Mouse (Mus musculus) intestine, postnatal 0 days (tissue): ENCODE results near the gene Mvb12b. TPM values are rescaled to one million over a fixed set of nuclear protein-coding genes. Genes with fewer than 3 reads are reported as not detected.

Source experiments
- ATAC-seq: fragments of 200-750 bp; cut with Nextera tagmentation; 2 replicates; pipeline ENCODE4 v1.8.0; 2017; ENCODE audit warnings: mild to moderate bottlenecking, moderate TSS enrichment, moderate library complexity
- H3K27ac ChIP-seq: fragments of 300-500 bp; sonication (generic); 2 replicates; pipeline ENCODE4 v1.5.1; 2014; ENCODE audit warnings: mild to moderate bottlenecking, low read depth, low read length, moderate library complexity
- H3K27me3 ChIP-seq: fragments of 300-500 bp; sonication (generic); replicated peaks from 2 replicates; pipeline ENCODE4 v1.6.1; 2014; ENCODE audit warnings: low read length, mixed read lengths; ENCODE audit not compliant: control insufficient read depth, insufficient read depth
- H3K36me3 ChIP-seq: fragments of 300-500 bp; sonication (generic); 2 replicates; pipeline ENCODE4 v1.6.1; 2014; ENCODE audit warnings: mild to moderate bottlenecking, moderate library complexity; ENCODE audit not compliant: control insufficient read depth, insufficient read depth
- H3K4me1 ChIP-seq: fragments of 300-500 bp; sonication (generic); replicated peaks from 2 replicates; pipeline ENCODE4 v1.6.1; 2014; ENCODE audit warnings: antibody characterized with exemption, low read length, mixed read lengths; ENCODE audit not compliant: control insufficient read depth, insufficient read depth
- H3K4me2 ChIP-seq: fragments of 300-500 bp; sonication (generic); replicated peaks from 2 replicates; pipeline ENCODE4 v1.6.1; 2014; ENCODE audit warnings: low read depth, mild to moderate bottlenecking, moderate library complexity
- H3K4me3 ChIP-seq: fragments of 300-500 bp; sonication (generic); 2 replicates; pipeline ENCODE4 v1.5.1; 2014; ENCODE audit warnings: low read depth, low read length
- H3K9ac ChIP-seq: fragments of 300-500 bp; sonication (generic); 2 replicates; pipeline ENCODE4 v1.6.1; 2014; ENCODE audit warnings: mild to moderate bottlenecking, low read depth, low read length
- H3K9me3 ChIP-seq: fragments of 300-500 bp; sonication (generic); 2 replicates; pipeline ENCODE4 v1.6.1; 2016; ENCODE audit warnings: mixed run types; ENCODE audit not compliant: control insufficient read depth
- CTCF ChIP-seq: sonication (generic); IDR thresholded peaks from 2 replicates; pipeline ENCODE4 v1.5.1; 2016; ENCODE audit warnings: low read depth, mild to moderate bottlenecking, control low read depth, antibody characterized with exemption, moderate library complexity
- WGBS: fragments of 180-500 bp; shearing (Covaris S2); extraction: QIAGEN DNeasy Blood & Tissue Kit; methylation state at CpG from one replicate; pipeline ENCODE4 v1.1.7; 2014; 5-methylcytosine and 5-hydroxymethylcytosine counted together
- polyA plus RNA-seq: library from polyadenylated mRNA; unstranded; fragments of >200 nt; fragmentation: Nextera tagmentation; extraction: Ambion mirVana; gene quantifications from 2 replicates; pipeline ENCODE4 v1.2.1, GENCODE M21; 2015

Gene Mvb12b
- polyA plus RNA-seq, 1 experiment from 2014 or later: 6.7 TPM

- 0 out of 2 replicates have a peak overlapping the region, but pooled peaks have one; percentile 0 for H3K4me2 ChIP-seq
- ATAC-seq: no peak
- peaks cover 35% of the 10 kb centered on the region for H3K27me3 ChIP-seq
- no peak overlapping the region for H3K27ac ChIP-seq
- no peak for TF ChIP-seq CTCF
- H3K4me1 ChIP-seq: no peaks in the 10 kb centered on the region
- H3K36me3 ChIP-seq: no peaks in the 10 kb centered on the region
- no peaks in the 10 kb centered on the region for H3K9me3 ChIP-seq
- WGBS: 27% methylated on average over 11 of the region's 11 CpGs
- peak overlapping the region; percentile 4; the same call in 1 of the 2 replicates for H3K4me3 ChIP-seq
- H3K9ac ChIP-seq: no peak overlapping the region
Measured at GRCm38 (mm10) chr2:33717378-33717777, 170.4 kb downstream of the Mvb12b start.

DNA sequence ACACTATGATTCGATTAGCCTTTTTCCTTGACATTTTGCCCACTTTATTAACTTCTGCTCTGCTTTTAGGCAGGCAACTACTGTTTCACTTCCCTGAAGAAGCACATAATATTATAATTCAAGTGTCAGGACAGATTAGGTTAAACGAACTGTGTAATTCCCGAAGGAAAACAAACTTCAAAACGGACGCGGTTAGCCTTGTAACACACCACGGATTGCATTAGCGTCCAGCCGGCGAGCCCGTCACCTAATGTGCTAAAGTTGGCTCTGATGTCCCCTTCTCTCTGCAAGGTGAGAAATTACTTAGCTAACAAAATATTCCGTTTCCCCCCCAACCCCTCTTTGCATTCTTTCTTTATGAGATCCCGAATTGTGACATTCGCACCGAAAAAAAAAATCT is 170.9 kb downstream of the Mvb12b start:
- no peak for TF ChIP-seq CTCF
- peaks cover 35% of the 10 kb centered on the region for H3K27me3 ChIP-seq
- H3K4me2 ChIP-seq: 0 out of 2 replicates have a peak overlapping the region, but pooled peaks have one; percentile 0
- no peaks in the 10 kb centered on the region for H3K9me3 ChIP-seq
- H3K4me3 ChIP-seq: no peak overlapping the region
- no peaks in the 10 kb centered on the region for H3K36me3 ChIP-seq
- no peak overlapping the region for H3K27ac ChIP-seq
- H3K4me1 ChIP-seq: no peaks in the 10 kb centered on the region
- no peak overlapping the region for H3K9ac ChIP-seq
- 56% methylated on average over 15 of the region's 15 CpGs for WGBS
- no peak for ATAC-seq

DNA sequence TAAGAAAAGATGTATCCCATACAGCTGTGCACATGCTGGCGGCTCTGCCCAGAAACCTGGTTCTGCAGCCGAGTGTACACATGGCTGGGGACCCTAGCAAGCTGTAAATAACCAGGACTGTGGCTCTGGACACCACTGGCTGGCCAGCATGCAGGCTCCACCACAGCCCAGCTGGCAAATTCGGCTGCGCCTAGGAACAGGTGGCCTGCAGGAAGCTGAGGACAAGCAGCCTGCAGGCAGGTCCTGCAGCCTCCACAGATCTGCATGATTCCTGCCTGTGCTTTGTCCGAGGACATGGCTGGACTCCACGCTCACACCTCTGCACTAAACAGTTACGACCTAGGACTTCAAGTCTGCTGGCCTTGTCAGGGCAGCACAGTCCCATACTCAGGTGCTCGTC is 172.8 kb downstream of the Mvb12b start:
- H3K9me3 ChIP-seq: no peaks in the 10 kb centered on the region
- no peak for TF ChIP-seq CTCF
- no peak for ATAC-seq
- H3K9ac ChIP-seq: no peak overlapping the region
- H3K27ac ChIP-seq: no peak overlapping the region
- H3K27me3 ChIP-seq: peaks cover 35% of the 10 kb centered on the region
- H3K4me3 ChIP-seq: no peak overlapping the region
- 57% methylated on average over 8 of the region's 8 CpGs for WGBS
- H3K36me3 ChIP-seq: no peaks in the 10 kb centered on the region
- no peak overlapping the region for H3K4me2 ChIP-seq
- H3K4me1 ChIP-seq: no peaks in the 10 kb centered on the region

DNA sequence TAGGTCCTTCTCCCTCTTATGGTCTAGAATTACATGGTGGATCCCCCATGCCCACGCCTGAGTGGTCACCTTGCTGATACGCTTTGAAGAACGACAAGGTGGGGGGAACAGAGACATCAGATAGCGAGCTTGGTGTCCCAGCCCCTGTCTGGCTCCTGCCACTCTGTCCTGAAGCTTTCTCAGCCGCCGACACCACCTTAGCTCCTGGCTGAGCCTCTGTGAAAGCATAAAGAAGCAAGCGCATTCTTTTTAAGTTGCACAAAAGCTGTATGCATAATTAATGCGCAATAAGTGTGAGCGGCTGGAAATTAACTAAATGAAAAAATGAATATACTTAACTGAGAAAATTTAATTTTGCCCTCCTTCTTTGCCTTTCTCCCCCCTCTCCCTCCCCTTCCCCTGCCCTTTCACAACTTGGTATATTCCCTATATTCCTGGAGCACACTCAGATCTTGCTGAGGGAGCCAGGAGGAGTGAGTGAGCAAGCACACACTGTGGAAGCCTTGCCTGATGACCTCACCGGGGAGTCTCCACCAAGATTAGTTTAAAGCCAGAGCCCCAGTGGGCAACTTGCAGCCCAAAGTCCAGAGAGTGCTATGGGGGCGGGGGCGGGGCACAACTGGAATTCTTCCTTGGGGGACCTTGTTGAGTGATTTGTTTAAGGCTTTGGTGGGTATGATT is 174.0 kb downstream of the Mvb12b start:
- 50% methylated on average over 12 of the region's 12 CpGs for WGBS
- Histone ChIP-seq H3K27ac (no peak overlapping the region), H3K36me3 (no peaks in the 10 kb centered on the region), H3K27me3 (peaks cover 35% of the 10 kb centered on the region), H3K4me2 (no peak overlapping the region), H3K9ac (no peak overlapping the region), H3K9me3 (no peaks in the 10 kb centered on the region), H3K4me3 (no peak overlapping the region), H3K4me1 (no peaks in the 10 kb centered on the region)
- no peak for TF ChIP-seq CTCF
- ATAC-seq: no peak

- ATAC-seq: no peak
- Histone ChIP-seq H3K4me2 (no peak overlapping the region), H3K9me3 (no peaks in the 10 kb centered on the region), H3K4me1 (no peaks in the 10 kb centered on the region), H3K9ac (no peak overlapping the region), H3K27ac (no peak overlapping the region), H3K36me3 (no peaks in the 10 kb centered on the region), H3K4me3 (no peak overlapping the region), H3K27me3 (peaks cover 28% of the 10 kb centered on the region)
- TF ChIP-seq CTCF: no peak
- WGBS: 48% methylated on average over 4 of the region's 4 CpGs
Measured at GRCm38 (mm10) chr2:33712811-33713210, 174.9 kb downstream of the Mvb12b start.

DNA sequence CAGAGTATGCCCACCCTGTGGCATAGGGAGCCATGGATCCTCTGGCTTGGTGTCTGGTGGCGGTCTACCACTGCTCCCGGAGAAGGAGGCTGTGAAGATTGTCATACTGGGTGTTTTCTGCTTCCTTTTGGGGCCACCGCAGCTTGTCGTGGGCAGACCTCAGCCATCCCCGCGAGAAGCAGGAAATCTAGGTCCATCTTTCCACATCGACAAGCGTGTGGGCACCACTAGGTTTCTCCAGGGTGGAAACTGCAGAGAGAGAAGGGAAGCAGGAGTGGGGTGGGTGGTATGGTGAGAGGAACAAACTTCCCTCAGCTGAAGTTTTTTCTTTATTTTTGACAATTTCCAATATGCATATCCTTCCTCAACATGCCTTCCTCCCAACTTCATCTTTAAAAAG is 178.9 kb downstream of the Mvb12b start:
- Histone ChIP-seq H3K27ac (no peak overlapping the region), H3K4me1 (no peaks in the 10 kb centered on the region), H3K27me3 (peaks cover 10% of the 10 kb centered on the region), H3K4me3 (no peak overlapping the region), H3K36me3 (no peaks in the 10 kb centered on the region), H3K4me2 (no peak overlapping the region), H3K9me3 (no peaks in the 10 kb centered on the region), H3K9ac (no peak overlapping the region)
- 84% methylated on average over 8 of the region's 8 CpGs for WGBS
- ATAC-seq: no peak
- TF ChIP-seq CTCF: no peak

DNA sequence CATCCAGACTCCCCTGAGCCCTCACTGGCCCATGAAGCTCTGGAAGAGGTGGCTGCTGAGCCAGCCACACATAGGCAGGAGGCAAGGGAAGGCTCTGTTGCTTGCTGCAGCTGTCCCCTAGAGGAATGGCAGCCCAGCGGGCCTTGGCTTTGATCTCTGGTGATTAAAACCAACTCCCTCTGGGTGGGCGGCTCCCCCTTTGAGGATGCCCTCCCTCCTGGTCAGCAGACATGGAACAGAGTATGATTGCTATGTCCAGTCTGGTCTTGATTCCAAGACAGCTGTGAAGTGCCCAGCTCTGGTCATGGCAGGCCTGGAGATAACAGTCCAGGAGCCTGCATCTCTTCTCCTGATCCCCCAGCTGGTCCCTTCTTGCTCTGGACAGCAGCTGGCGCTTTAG is 179.7 kb downstream of the Mvb12b start:
- Histone ChIP-seq H3K4me3 (no peak overlapping the region), H3K4me2 (no peak overlapping the region), H3K36me3 (no peaks in the 10 kb centered on the region), H3K27me3 (peaks cover 16% of the 10 kb centered on the region), H3K4me1 (no peaks in the 10 kb centered on the region), H3K9ac (no peak overlapping the region), H3K9me3 (no peaks in the 10 kb centered on the region), H3K27ac (no peak overlapping the region)
- ATAC-seq: no peak
- WGBS: 44% methylated on average over 3 of the region's 3 CpGs
- TF ChIP-seq CTCF: no peak
